Mouse (Mus musculus): ENCODE measurements around the gene Gm28047.

- TF ChIP-seq CTCF (IDR thresholded peaks at IDR 0.05; ENCODE audit: extremely low read depth, insufficient read depth, insufficient read length, insufficient replicate concordance) (no peak), POLR2A (IDR thresholded peaks at IDR 0.05; ENCODE audit: low read depth, low read length) (no peak)
Measured at GRCm38 (mm10) chr15:102516293-102516692, 108.6 kb downstream of the Gm28047 start.
